12 mouse cellular contexts compared by ENCODE assay signal in the genomic region with DNA sequence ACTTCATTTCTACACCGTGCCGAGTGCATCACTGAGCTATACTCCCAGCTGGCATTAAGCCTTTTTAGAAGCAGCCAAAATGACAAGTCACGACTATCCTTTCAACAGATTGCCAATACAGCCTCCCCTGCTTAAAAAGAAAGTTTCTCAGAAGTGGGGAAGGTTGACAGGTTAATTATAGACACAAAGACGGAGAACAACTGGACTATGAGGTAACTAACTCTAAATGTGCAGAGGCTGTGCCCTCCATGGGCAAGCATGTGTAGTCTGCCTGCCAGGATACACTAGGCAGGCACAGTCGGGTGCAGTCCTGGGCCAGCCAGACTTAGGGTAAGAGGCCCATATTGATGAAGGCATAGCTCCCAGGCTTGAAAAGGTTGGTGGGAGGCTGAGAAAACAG. TPM values are rescaled to one million over a fixed set of nuclear protein-coding genes. Genes with fewer than 3 reads are reported as not detected.
DNase-seq lines count a peak whose midpoint lies in the region; ATAC-seq and TF ChIP-seq lines count a peak whose summit lies in the region.
"Had no signal": no experiment of that assay in that cellular context is flagged by ENCODE, and none has a peak within 500 bp of the region (broad histone marks: within the 10 kb centered on the region; RNA-seq: fewer than 3 reads in every experiment).

No protein-coding gene starts in this region.

- peak overlapping the region; percentile 92 for H3K27ac ChIP-seq in gastrocnemius, adult 2 months
- H3K27ac ChIP-seq in midbrain, embryonic 11.5 days (ENCODE audit: low read depth, low read length): no peak overlapping the region
- H3K27ac ChIP-seq in midbrain, embryonic 13.5 days: no peak overlapping the region
- no peak overlapping the region for H3K27ac ChIP-seq in limb, embryonic 12.5 days
- H3K27ac ChIP-seq: kidney, postnatal 0 days had no signal

- no peak overlapping the region for H3K4me2 ChIP-seq in midbrain, embryonic 11.5 days
- no peak overlapping the region for H3K4me2 ChIP-seq in midbrain, embryonic 13.5 days (replicated peaks)
- peak overlapping the region; percentile 6; the same call in 1 of the 2 replicates for H3K4me2 ChIP-seq in limb, embryonic 12.5 days

- no peak overlapping the region for H3K9ac ChIP-seq in midbrain, embryonic 11.5 days (ENCODE audit: low read length)
- H3K9ac ChIP-seq in midbrain, embryonic 13.5 days (replicated peaks): no peak overlapping the region
- H3K9ac ChIP-seq in limb, embryonic 12.5 days (replicated peaks): no peak overlapping the region

- peak overlapping the region; percentile 92 for H3K4me3 ChIP-seq in gastrocnemius, adult 2 months
- no peak overlapping the region for H3K4me3 ChIP-seq in midbrain, embryonic 11.5 days (ENCODE audit: low read depth, low read length)
- H3K4me3 ChIP-seq in midbrain, embryonic 13.5 days (replicated peaks): no peak overlapping the region
- H3K4me3 ChIP-seq in limb, embryonic 12.5 days (replicated peaks): no peak overlapping the region

- TF ChIP-seq CTCF in gastrocnemius, adult 2 months (IDR thresholded peaks at IDR 0.05): no peak

- ATAC-seq in midbrain, embryonic 11.5 days (ENCODE audit: low FRiP score): no peak
- no peak for ATAC-seq in midbrain, embryonic 13.5 days
- ATAC-seq in limb, embryonic 12.5 days (ENCODE audit: insufficient number of reproducible peaks, insufficient read depth, low FRiP score, low TSS enrichment, low read depth): no peak
- ATAC-seq: Patski had no signal

- WGBS in midbrain, embryonic 11.5 days: 73% methylated on average over 5 of the region's 5 CpGs
- WGBS in midbrain, embryonic 13.5 days: 69% methylated on average over 5 of the region's 5 CpGs
- whole genome bisulfite sequencing in limb, embryonic 12.5 days: 79% methylated on average over 5 of the region's 5 CpGs

- intact Hi-C loops in gastrocnemius, adult 2 months (cut with DNase I): no loop called here

- H3K27me3 ChIP-seq in midbrain, embryonic 11.5 days (ENCODE audit: control insufficient read depth, insufficient read depth, low read length): peaks cover 23% of the 10 kb centered on the region
- peaks cover 39% of the 10 kb centered on the region for H3K27me3 ChIP-seq in midbrain, embryonic 13.5 days
- peaks cover 47% of the 10 kb centered on the region for H3K27me3 ChIP-seq in limb, embryonic 12.5 days
- H3K27me3 ChIP-seq: Patski had no signal

- no peaks in the 10 kb centered on the region for H3K36me3 ChIP-seq in midbrain, embryonic 11.5 days (ENCODE audit: control insufficient read depth, insufficient read depth, low read length)
- no peaks in the 10 kb centered on the region for H3K36me3 ChIP-seq in midbrain, embryonic 13.5 days
- no peaks in the 10 kb centered on the region for H3K36me3 ChIP-seq in limb, embryonic 12.5 days

- H3K4me1 ChIP-seq in midbrain, embryonic 11.5 days (ENCODE audit: control insufficient read depth, insufficient read depth, low read length): peaks cover 10% of the 10 kb centered on the region
- peaks cover 16% of the 10 kb centered on the region for H3K4me1 ChIP-seq in midbrain, embryonic 13.5 days (replicated peaks)
- H3K4me1 ChIP-seq in limb, embryonic 12.5 days (replicated peaks): no peaks in the 10 kb centered on the region; the same call in 1 of the 2 replicates

- no peaks in the 10 kb centered on the region for H3K9me3 ChIP-seq in midbrain, embryonic 11.5 days (ENCODE audit: control insufficient read depth, low read length)
- no peaks in the 10 kb centered on the region for H3K9me3 ChIP-seq in midbrain, embryonic 13.5 days
- H3K9me3 ChIP-seq in limb, embryonic 12.5 days: no peaks in the 10 kb centered on the region

- DNase-seq in gastrocnemius, adult 2 months: no peak
- DNase-seq in gastrocnemius, postnatal 4 days (ENCODE audit: low spot score in 2 of 2): no peak
- peak; percentile 53 for DNase-seq in midbrain, embryonic 11.5 days (ENCODE audit: low spot score, missing footprints)
- DNase-seq in adrenal gland, adult 8-10 months: no peak
- DNase-seq in urinary bladder, postnatal 14 days (ENCODE audit: low spot score): no peak
- DNase-seq in gastrocnemius, adult 18-20 months (ENCODE audit: low spot score): no peak
- DNase-seq: adrenal gland, postnatal 36 days; cerebellum, postnatal 10 days had no signal

RNA-seq across cellular contexts. Expression of gene Pdlim1, which starts 2.1 kb away (rescaled TPM):
- total RNA-seq in gastrocnemius, adult 2 months (2021): 100 to 1,000 TPM in 1 of 2 experiments, 10 to 100 TPM in 1; 70.8 to 292 TPM
- 100 to 1,000 TPM; 219 to 227 TPM for total RNA-seq in gastrocnemius, postnatal 4 days (2021)
- 76.7 and 84.2 TPM in 2 replicates for polyA plus RNA-seq in midbrain, embryonic 11.5 days (2014; fragmentation: Nextera tagmentation; extraction: Ambion mirVana)
- polyA plus RNA-seq in midbrain, embryonic 13.5 days (2015; fragmentation: Nextera tagmentation; extraction: Ambion mirVana): 17.7 and 19.4 TPM in 2 replicates
- polyA plus RNA-seq in limb, embryonic 12.5 days (2016; fragmentation: Nextera tagmentation; extraction: Ambion mirVana): 89.9 and 92.1 TPM in 2 replicates
- 10 to 100 TPM in 3 of 4 experiments, 1 to 10 TPM in 1; 9.4 to 17.0 (median 12.6) TPM for total RNA-seq in adrenal gland, adult 8-10 months (2022)
- total RNA-seq in gastrocnemius, adult 18-20 months (2021): 100 to 1,000 TPM; 101 to 168 TPM
